Mouse (Mus musculus): ENCODE measurements around the gene Gk5. TPM values are rescaled to one million over a fixed set of nuclear protein-coding genes. Genes with fewer than 3 reads are reported as not detected.

Gene Gk5
- polyA plus RNA-seq, 1 experiment from 2014 or later, result 2.9 TPM

DNA sequence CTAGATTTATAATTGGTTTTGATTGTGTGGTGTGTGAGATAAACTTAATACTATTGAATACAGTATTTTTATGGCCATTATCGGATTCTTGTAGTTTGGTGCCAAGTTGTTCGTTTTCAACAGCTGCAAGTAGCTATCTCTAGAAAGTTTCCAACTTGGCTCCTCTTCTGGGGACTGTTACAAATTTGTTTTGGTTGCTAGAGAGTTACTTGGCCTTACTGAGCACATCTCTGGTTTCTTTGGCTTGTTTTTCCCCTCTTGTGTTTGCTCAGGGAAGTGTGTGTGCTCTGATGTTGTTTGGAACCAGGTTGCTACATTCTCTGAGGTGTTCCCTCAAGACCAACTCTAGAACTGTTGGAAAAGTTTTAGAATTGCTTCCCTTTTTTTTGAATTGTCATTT, 104.1 kb downstream of the Gk5 start:
- ATAC-seq, result no peak
- H3K36me3 ChIP-seq (ENCODE audit: control insufficient read depth, insufficient read depth), result no peaks in the 10 kb centered on the region
- H3K27me3 ChIP-seq (replicated peaks; ENCODE audit: control insufficient read depth, insufficient read depth, low read length), result no peaks in the 10 kb centered on the region
- no peak overlapping the region for H3K4me2 ChIP-seq (replicated peaks; ENCODE audit: low read depth)
- no peaks in the 10 kb centered on the region for H3K4me1 ChIP-seq (replicated peaks; ENCODE audit: control insufficient read depth, insufficient read depth, low read length)
- no peak overlapping the region for H3K9ac ChIP-seq (ENCODE audit: low read depth, low read length)
- 64% methylated on average over 2 of the region's 2 CpGs for WGBS
- no peak overlapping the region for H3K27ac ChIP-seq (ENCODE audit: low read depth, low read length)
- no peaks in the 10 kb centered on the region for H3K9me3 ChIP-seq (ENCODE audit: control insufficient read depth)
- no peak overlapping the region for H3K4me3 ChIP-seq (ENCODE audit: low read depth, low read length)
- TF ChIP-seq CTCF (IDR thresholded peaks at IDR 0.05; ENCODE audit: low read depth), result no peak

DNA sequence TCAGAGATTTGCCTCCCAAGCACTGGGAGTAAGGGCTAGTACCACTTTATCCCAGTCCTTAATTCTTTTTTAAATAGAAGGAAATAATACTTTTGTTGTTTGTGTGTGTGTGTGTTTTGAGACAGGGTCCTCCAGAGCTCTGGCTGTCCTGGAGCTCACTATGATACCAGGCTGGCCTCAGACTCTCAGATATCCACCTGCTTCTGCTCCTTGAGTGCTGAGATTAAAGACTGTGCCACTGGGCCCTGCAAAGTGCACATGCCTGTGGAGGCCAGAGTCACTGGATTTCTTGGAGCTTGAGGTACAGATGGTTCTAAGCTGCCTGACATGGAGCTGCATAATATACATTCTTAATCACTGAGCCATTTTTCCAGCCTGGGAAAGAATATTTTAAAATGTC, 109.1 kb downstream of the Gk5 start:
- TF ChIP-seq CTCF (IDR thresholded peaks at IDR 0.05; ENCODE audit: low read depth), result no peak
- no peaks in the 10 kb centered on the region for H3K27me3 ChIP-seq (replicated peaks; ENCODE audit: control insufficient read depth, insufficient read depth, low read length)
- H3K4me2 ChIP-seq (replicated peaks; ENCODE audit: low read depth), result no peak overlapping the region
- no peaks in the 10 kb centered on the region for H3K36me3 ChIP-seq (ENCODE audit: control insufficient read depth, insufficient read depth)
- no peaks in the 10 kb centered on the region for H3K9me3 ChIP-seq (ENCODE audit: control insufficient read depth)
- no peak overlapping the region for H3K4me3 ChIP-seq (ENCODE audit: low read depth, low read length)
- ATAC-seq, result no peak
- H3K27ac ChIP-seq (ENCODE audit: low read depth, low read length), result no peak overlapping the region
- H3K4me1 ChIP-seq (replicated peaks; ENCODE audit: control insufficient read depth, insufficient read depth, low read length), result no peaks in the 10 kb centered on the region
- H3K9ac ChIP-seq (ENCODE audit: low read depth, low read length), result no peak overlapping the region

DNA sequence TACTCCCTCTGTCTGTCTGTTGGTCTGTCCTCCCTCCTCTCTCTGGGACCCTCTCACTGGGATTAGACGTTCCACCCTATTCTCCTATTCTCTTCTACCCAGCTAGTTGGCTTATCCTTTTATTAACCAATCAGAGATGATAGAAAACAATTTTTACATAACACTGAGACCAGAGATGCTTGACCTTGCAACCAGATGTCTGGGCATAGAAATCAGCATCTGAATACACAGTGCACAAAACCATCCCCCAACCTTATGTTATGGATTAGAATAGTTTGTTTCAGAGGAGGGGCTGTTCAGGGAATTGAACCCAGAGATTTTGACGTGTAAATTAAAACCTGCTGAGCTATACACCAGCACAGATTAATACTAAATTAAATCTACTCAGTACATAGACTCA, 111.1 kb downstream of the Gk5 start:
- H3K4me2 ChIP-seq (replicated peaks; ENCODE audit: low read depth), result no peak overlapping the region
- no peaks in the 10 kb centered on the region for H3K4me1 ChIP-seq (replicated peaks; ENCODE audit: control insufficient read depth, insufficient read depth, low read length)
- 82% methylated on average over 2 of the region's 2 CpGs for WGBS
- no peaks in the 10 kb centered on the region for H3K27me3 ChIP-seq (replicated peaks; ENCODE audit: control insufficient read depth, insufficient read depth, low read length)
- no peaks in the 10 kb centered on the region for H3K36me3 ChIP-seq (ENCODE audit: control insufficient read depth, insufficient read depth)
- ATAC-seq, result no peak
- H3K4me3 ChIP-seq (ENCODE audit: low read depth, low read length), result no peak overlapping the region
- no peak for TF ChIP-seq CTCF (IDR thresholded peaks at IDR 0.05; ENCODE audit: low read depth)
- H3K9ac ChIP-seq (ENCODE audit: low read depth, low read length), result no peak overlapping the region
- no peak overlapping the region for H3K27ac ChIP-seq (ENCODE audit: low read depth, low read length)
- H3K9me3 ChIP-seq (ENCODE audit: control insufficient read depth), result no peaks in the 10 kb centered on the region

Other genes starting within 250 kb of the Gk5 start
- gene Xrn1, start 164.6 kb upstream of the Gk5 start, polyA plus RNA-seq (2015; fragmentation: Nextera tagmentation; extraction: Ambion mirVana), result 7.4 and 10.0 TPM in 2 replicates
- gene Tfdp2, start 76.9 kb downstream of the Gk5 start, polyA plus RNA-seq (2015; fragmentation: Nextera tagmentation; extraction: Ambion mirVana), result 42.9 and 43.2 TPM in 2 replicates
- gene Atp1b3, start 245.1 kb downstream of the Gk5 start, polyA plus RNA-seq (2015; fragmentation: Nextera tagmentation; extraction: Ambion mirVana), result 89.3 and 91.4 TPM in 2 replicates